Comparison of ENCODE assay signal across 8 mouse cellular contexts in the genomic region with DNA sequence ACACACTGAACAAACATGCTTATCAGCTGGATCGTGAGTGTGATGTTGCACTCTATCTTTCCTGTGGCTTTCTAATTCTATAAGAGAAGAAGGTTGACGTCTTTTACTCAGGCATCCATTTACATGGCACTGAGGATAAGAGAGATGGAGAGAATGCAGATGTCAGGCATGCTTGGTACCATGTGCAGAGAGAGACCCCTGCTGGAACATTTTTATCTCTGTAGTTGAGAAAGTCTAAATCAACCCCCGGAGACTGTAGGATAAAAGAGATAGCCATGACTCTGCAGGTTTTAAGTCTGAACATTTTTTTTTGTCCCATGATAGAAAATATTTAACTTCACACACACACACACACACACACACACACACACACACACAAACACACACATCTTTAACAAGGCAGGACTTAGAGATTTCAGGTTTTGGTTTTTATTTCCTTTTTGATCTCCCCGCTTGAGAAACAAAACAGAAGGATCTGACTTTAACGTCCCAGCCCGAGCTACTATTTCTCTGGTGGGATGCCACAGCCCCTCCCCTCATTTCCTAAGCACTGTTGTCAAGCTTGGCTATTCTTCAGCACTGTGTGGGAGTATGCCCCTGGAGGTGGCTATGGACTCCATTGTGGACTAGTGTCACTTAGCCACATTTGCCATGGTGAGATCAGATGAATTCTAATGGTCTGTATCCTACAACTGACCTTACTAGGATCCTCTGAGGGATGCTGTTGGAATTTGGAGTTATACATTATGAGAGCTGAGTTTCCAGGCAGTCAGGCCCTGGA. TPM values are rescaled to one million over a fixed set of nuclear protein-coding genes. Genes with fewer than 3 reads are reported as not detected.
DNase-seq lines count a peak whose midpoint lies in the region; ATAC-seq and TF ChIP-seq lines count a peak whose summit lies in the region.
"Had no signal": no experiment of that assay in that cellular context is flagged by ENCODE, and none has a peak within 500 bp of the region (broad histone marks: within the 10 kb centered on the region; RNA-seq: fewer than 3 reads in every experiment).

No protein-coding gene starts in this region.

- H3K27me3 ChIP-seq in heart, embryonic 13.5 days (replicated peaks), result no peaks in the 10 kb centered on the region
- no peaks in the 10 kb centered on the region for H3K27me3 ChIP-seq in kidney, postnatal 0 days (ENCODE audit: insufficient read depth, low read length)
- H3K27me3 ChIP-seq in lung, postnatal 0 days (replicated peaks; ENCODE audit: insufficient read depth, low read length), result no peaks in the 10 kb centered on the region
- H3K27me3 ChIP-seq: limb, embryonic 15.5 days had no signal

- WGBS in heart, embryonic 13.5 days, result 23% methylated on average over 6 of the region's 6 CpGs
- WGBS in kidney, postnatal 0 days, result 35% methylated on average over 6 of the region's 6 CpGs
- WGBS in lung, postnatal 0 days, result 26% methylated on average over 6 of the region's 6 CpGs

- H3K36me3 ChIP-seq in ES-E14 (ENCODE audit: control insufficient read depth, insufficient read depth, low read length, poor library complexity, severe bottlenecking), result no peaks in the 10 kb centered on the region
- H3K36me3 ChIP-seq in heart, embryonic 13.5 days, result no peaks in the 10 kb centered on the region
- H3K36me3 ChIP-seq in kidney, postnatal 0 days (ENCODE audit: insufficient read depth, low read length), result no peaks in the 10 kb centered on the region
- H3K36me3 ChIP-seq in lung, postnatal 0 days (ENCODE audit: insufficient read depth, low read length), result no peaks in the 10 kb centered on the region
- H3K36me3 ChIP-seq: limb, embryonic 15.5 days had no signal

- H3K9me3 ChIP-seq in ES-E14 (ENCODE audit: control insufficient read depth, insufficient read depth, low read depth, low read length), result no peaks in the 10 kb centered on the region
- no peaks in the 10 kb centered on the region for H3K9me3 ChIP-seq in heart, embryonic 13.5 days
- no peaks in the 10 kb centered on the region for H3K9me3 ChIP-seq in kidney, postnatal 0 days (replicated peaks; ENCODE audit: low read length)
- no peaks in the 10 kb centered on the region for H3K9me3 ChIP-seq in lung, postnatal 0 days (ENCODE audit: low read length)
- H3K9me3 ChIP-seq: limb, embryonic 15.5 days had no signal

- no peak overlapping the region for H3K4me2 ChIP-seq in heart, embryonic 13.5 days
- H3K4me2 ChIP-seq in kidney, postnatal 0 days (ENCODE audit: low read length), result no peak overlapping the region
- H3K4me2 ChIP-seq in lung, postnatal 0 days (replicated peaks; ENCODE audit: low read depth, low read length), result no peak overlapping the region
- H3K4me2 ChIP-seq: limb, embryonic 15.5 days had no signal

- H3K4me1 ChIP-seq in ES-E14 (ENCODE audit: control insufficient read depth in 2 of 2, insufficient read depth in 2 of 2, low read length in 2 of 2, poor library complexity in 1 of 2), result no peaks in the 10 kb centered on the region
- peaks cover 38% of the 10 kb centered on the region for H3K4me1 ChIP-seq in heart, embryonic 13.5 days
- no peaks in the 10 kb centered on the region for H3K4me1 ChIP-seq in kidney, postnatal 0 days (replicated peaks; ENCODE audit: insufficient read depth, low read length)
- no peaks in the 10 kb centered on the region for H3K4me1 ChIP-seq in lung, postnatal 0 days (ENCODE audit: insufficient read depth, low read depth, low read length)

- H3K9ac ChIP-seq in ES-E14 (ENCODE audit: insufficient read depth, low read depth, low read length, poor library complexity, severe bottlenecking), result no peak overlapping the region
- no peak overlapping the region for H3K9ac ChIP-seq in heart, embryonic 13.5 days
- H3K9ac ChIP-seq in kidney, postnatal 0 days (ENCODE audit: low read depth, low read length), result no peak overlapping the region
- no peak overlapping the region for H3K9ac ChIP-seq in lung, postnatal 0 days (replicated peaks; ENCODE audit: low read depth)
- H3K9ac ChIP-seq: limb, embryonic 15.5 days had no signal

- H3K4me3 ChIP-seq in ES-E14 (ENCODE audit: insufficient read depth in 1 of 2, low read depth in 1 of 2, low read length in 2 of 2, poor library complexity in 1 of 2, severe bottlenecking in 1 of 2), result no peak overlapping the region
- H3K4me3 ChIP-seq in heart, embryonic 13.5 days, result no peak overlapping the region
- H3K4me3 ChIP-seq in kidney, postnatal 0 days (replicated peaks; ENCODE audit: low read depth, low read length), result no peak overlapping the region
- no peak overlapping the region for H3K4me3 ChIP-seq in lung, postnatal 0 days (ENCODE audit: low read depth, low read length)
- H3K4me3 ChIP-seq: limb, embryonic 15.5 days had no signal

- no peak overlapping the region for H3K27ac ChIP-seq in ES-E14 (ENCODE audit: insufficient read depth, low read depth, low read length, poor library complexity, severe bottlenecking)
- H3K27ac ChIP-seq in heart, embryonic 13.5 days (replicated peaks), result peak overlapping the region; percentile 80
- no peak overlapping the region for H3K27ac ChIP-seq in kidney, postnatal 0 days
- no peak overlapping the region for H3K27ac ChIP-seq in lung, postnatal 0 days (ENCODE audit: low read length)
- H3K27ac ChIP-seq: limb, embryonic 15.5 days had no signal

- ATAC-seq in heart, embryonic 13.5 days (ENCODE audit: extremely low read depth, insufficient number of reproducible peaks, low FRiP score, low TSS enrichment), result no peak
- ATAC-seq in kidney, postnatal 0 days (replicated peaks; ENCODE audit: low FRiP score, low read depth), result no peak
- ATAC-seq in lung, postnatal 0 days, result peak; percentile 69

- no peak for TF ChIP-seq EP300 in lung, postnatal 0 days (IDR thresholded peaks at IDR 0.05)

- TF ChIP-seq CTCF in kidney, postnatal 0 days (IDR thresholded peaks at IDR 0.05; ENCODE audit: low read depth), result peak; percentile 76
- TF ChIP-seq CTCF in lung, postnatal 0 days (IDR thresholded peaks at IDR 0.05), result peak; percentile 77

- in situ Hi-C loops in ES-E14 (cut with MboI; ENCODE audit: low sequenced_read_pairs in 2 of 2, unreplicated experiment in 2 of 2), result no loop called here

- peak; percentile 65 for DNase-seq in CD4-positive helper T cell, adult 2 months (ENCODE audit: low read depth, low spot score)
- peak; percentile 24 for DNase-seq in ES-E14 (ENCODE audit: low read depth, low spot score)
- DNase-seq in cerebellum, postnatal 14 days, result peak; percentile 70 to 75
- peak; percentile 81 for DNase-seq in kidney, postnatal 0 days (ENCODE audit: low spot score)
- DNase-seq in lung, postnatal 0 days (ENCODE audit: low spot score), result peak; percentile 85
- DNase-seq in skeletal muscle tissue, adult 2 months (ENCODE audit: low read depth, low spot score), result peak; percentile 10

TF ChIP-seq in ES-E14, 5 proteins besides CTCF, POLR2A, EP300 and RAD21:
- TF ChIP-seq ZC3H11A (IDR thresholded peaks at IDR 0.05; ENCODE audit: borderline replicate concordance, low read depth, low read length), result peak; percentile 48; the same call in 1 of the 2 replicates
- TF ChIP-seq MAFK (IDR thresholded peaks at IDR 0.05; ENCODE audit: insufficient read depth, low read depth, low read length), result no peak
- no peak for TF ChIP-seq CHD2 (IDR thresholded peaks at IDR 0.05; ENCODE audit: low read depth, low read length)

RNA-seq across cellular contexts. Expression of a gene that starts 55.6 kb away (rescaled TPM):
- 0.13 and 0.16 TPM in 2 replicates for total RNA-seq in ES-E14 (2012; rRNA removed)
- polyA plus RNA-seq in heart, embryonic 13.5 days (2015; fragmentation: Nextera tagmentation; extraction: Ambion mirVana), result 3.6 and 3.7 TPM in 2 replicates
- polyA plus RNA-seq in kidney, postnatal 0 days (2015; fragmentation: Nextera tagmentation; extraction: Ambion mirVana), result 2.6 and 2.7 TPM in 2 replicates
- polyA plus RNA-seq in lung, postnatal 0 days (2015; fragmentation: Nextera tagmentation; extraction: Ambion mirVana), result 3.4 and 3.7 TPM in 2 replicates

Comparison
In these comparisons a context has a peak if more than half of its experiments do, and no peak if none do; other contexts are left out.
1. DNase-seq: peak in every context shown above with its lines; median percentile 85 in lung, postnatal 0 days; 81 in kidney, postnatal 0 days; 72 in cerebellum, postnatal 14 days; 65 in CD4-positive helper T cell, adult 2 months; 24 in ES-E14; 10 in skeletal muscle tissue, adult 2 months.